Mouse (Mus musculus) stomach, embryonic 16.5 days (tissue): ENCODE results near the gene Haus7. TPM values are rescaled to one million over a fixed set of nuclear protein-coding genes. Genes with fewer than 3 reads are reported as not detected.
A peak's percentile ranks its signal among the peaks of the same experiment; 100 is the strongest.

ENCODE experiments used
- ATAC-seq: fragments of 200-750 bp; cut with Nextera tagmentation; 2 replicates; pipeline ENCODE4 v1.8.0; 2017; ENCODE audit warnings: moderate number of reproducible peaks, moderate TSS enrichment; ENCODE audit not compliant: insufficient read depth, low FRiP score
- H3K27ac ChIP-seq: fragments of 300-500 bp; sonication (generic); 2 replicates; pipeline ENCODE4 v1.5.1; 2014; ENCODE audit warnings: low read length
- H3K27me3 ChIP-seq: fragments of 300-500 bp; sonication (generic); 2 replicates; pipeline ENCODE4 v1.6.1; 2014; ENCODE audit warnings: low read length, control low read depth, mixed read lengths; ENCODE audit not compliant: control insufficient read depth, insufficient read depth
- H3K36me3 ChIP-seq: fragments of 300-500 bp; sonication (generic); 2 replicates; pipeline ENCODE4 v1.6.1; 2014; ENCODE audit warnings: low read length; ENCODE audit not compliant: control insufficient read depth, insufficient read depth
- H3K4me1 ChIP-seq: fragments of 300-500 bp; sonication (generic); 2 replicates; pipeline ENCODE4 v1.6.1; 2014; ENCODE audit warnings: low read length, control low read depth, mixed read lengths; ENCODE audit not compliant: control insufficient read depth, insufficient read depth
- H3K4me2 ChIP-seq: fragments of 300-500 bp; sonication (generic); 2 replicates; pipeline ENCODE4 v1.6.1; 2014; ENCODE audit warnings: low read depth, low read length, mixed read lengths
- H3K4me3 ChIP-seq: fragments of 300-500 bp; sonication (generic); replicated peaks from 2 replicates; pipeline ENCODE4 v1.5.1; 2014; ENCODE audit warnings: mild to moderate bottlenecking, low read length
- H3K9ac ChIP-seq: fragments of 300-500 bp; sonication (generic); 2 replicates; pipeline ENCODE4 v1.6.1; 2014; ENCODE audit warnings: low read length
- H3K9me3 ChIP-seq: fragments of 300-500 bp; sonication (generic); replicated peaks from 2 replicates; pipeline ENCODE4 v1.6.1; 2016; ENCODE audit warnings: low read length, control low read depth; ENCODE audit not compliant: control insufficient read depth
- WGBS: fragments of 180-500 bp; shearing (Covaris S2); extraction: QIAGEN DNeasy Blood & Tissue Kit; methylation state at CpG from one replicate; pipeline ENCODE4 v1.1.7; 2014; 5-methylcytosine and 5-hydroxymethylcytosine counted together
- polyA plus RNA-seq: library from polyadenylated mRNA; unstranded; fragments of >200 nt; fragmentation: Nextera tagmentation; extraction: Ambion mirVana; gene quantifications from 2 replicates; pipeline ENCODE4 v1.2.1, GENCODE M21; 2015

The Haus7 gene
- polyA plus RNA-seq, 1 experiment from 2014 or later: 49.6 TPM

GRCm38 (mm10) chrX:73474340-73475165, 15.7 kb upstream of the Haus7 start:
- 43% methylated on average over 12 of the region's 12 CpGs for WGBS
- Histone ChIP-seq H3K4me1 (peaks cover 15% of the 10 kb centered on the region; the same call in 1 of the 2 replicates), H3K27ac (peak overlapping the region; percentile 82), H3K4me2 (no peak overlapping the region), H3K9ac (no peak overlapping the region), H3K4me3 (no peak overlapping the region), H3K36me3 (no peaks in the 10 kb centered on the region), H3K27me3 (0 out of 2 replicates have a peak, but pooled peaks cover 7% of the 10 kb centered on the region), H3K9me3 (no peaks in the 10 kb centered on the region)
- ATAC-seq: peak; percentile 70; the same call in 1 of the 2 replicates

GRCm38 (mm10) chrX:73471764-73472163, 12.9 kb upstream of the Haus7 start:
- H3K4me1 ChIP-seq: peaks cover 15% of the 10 kb centered on the region
- H3K27ac ChIP-seq: no peak overlapping the region
- WGBS: 86% methylated on average over 3 of the region's 3 CpGs
- H3K9me3 ChIP-seq: no peaks in the 10 kb centered on the region
- H3K9ac ChIP-seq: no peak overlapping the region
- 0 out of 2 replicates have a peak, but pooled peaks cover 7% of the 10 kb centered on the region for H3K27me3 ChIP-seq
- H3K4me2 ChIP-seq: no peak overlapping the region
- H3K4me3 ChIP-seq: no peak overlapping the region
- H3K36me3 ChIP-seq: no peaks in the 10 kb centered on the region
- no peak for ATAC-seq

- Histone ChIP-seq H3K9me3 (no peaks in the 10 kb centered on the region), H3K27me3 (0 out of 2 replicates have a peak, but pooled peaks cover 7% of the 10 kb centered on the region), H3K36me3 (no peaks in the 10 kb centered on the region), H3K4me1 (no peaks in the 10 kb centered on the region; the same call in 1 of the 2 replicates), H3K9ac (no peak overlapping the region), H3K4me3 (no peak overlapping the region), H3K4me2 (no peak overlapping the region), H3K27ac (no peak overlapping the region; the same call in 1 of the 2 replicates)
- ATAC-seq: no peak
- WGBS: 60% methylated on average over 1 of the region's 1 CpGs
Observed at GRCm38 (mm10) chrX:73468752-73469151, 9.9 kb upstream of the Haus7 start.

GRCm38 (mm10) chrX:73468330-73468729, 9.5 kb upstream of the Haus7 start:
- Histone ChIP-seq H3K27me3 (0 out of 2 replicates have a peak, but pooled peaks cover 7% of the 10 kb centered on the region), H3K4me3 (no peak overlapping the region), H3K9me3 (no peaks in the 10 kb centered on the region), H3K27ac (peak overlapping the region; percentile 93), H3K36me3 (no peaks in the 10 kb centered on the region), H3K9ac (no peak overlapping the region), H3K4me2 (no peak overlapping the region), H3K4me1 (no peaks in the 10 kb centered on the region; the same call in 1 of the 2 replicates)
- ATAC-seq: peak; percentile 42; the same call in 1 of the 2 replicates
- 65% methylated on average over 3 of the region's 3 CpGs for WGBS

- Histone ChIP-seq H3K27me3 (0 out of 2 replicates have a peak, but pooled peaks cover 7% of the 10 kb centered on the region), H3K27ac (peak overlapping the region; percentile 93), H3K9ac (no peak overlapping the region), H3K36me3 (no peaks in the 10 kb centered on the region), H3K4me1 (no peaks in the 10 kb centered on the region; the same call in 1 of the 2 replicates), H3K9me3 (no peaks in the 10 kb centered on the region), H3K4me2 (no peak overlapping the region), H3K4me3 (no peak overlapping the region)
- ATAC-seq: peak; percentile 65; the same call in 1 of the 2 replicates
- 36% methylated on average over 5 of the region's 5 CpGs for WGBS
Observed at GRCm38 (mm10) chrX:73467446-73468241, 8.8 kb upstream of the Haus7 start.

GRCm38 (mm10) chrX:73465483-73466186, 6.8 kb upstream of the Haus7 start:
- no peaks in the 10 kb centered on the region for H3K36me3 ChIP-seq
- no peak overlapping the region for H3K4me3 ChIP-seq
- H3K4me1 ChIP-seq: no peaks in the 10 kb centered on the region; the same call in 1 of the 2 replicates
- no peak overlapping the region for H3K9ac ChIP-seq
- ATAC-seq: peak; percentile 68; the same call in 1 of the 2 replicates
- peak overlapping the region; percentile 37 for H3K27ac ChIP-seq
- 61% methylated on average over 9 of the region's 9 CpGs for WGBS
- no peaks in the 10 kb centered on the region for H3K27me3 ChIP-seq
- H3K4me2 ChIP-seq: no peak overlapping the region
- no peaks in the 10 kb centered on the region for H3K9me3 ChIP-seq

GRCm38 (mm10) chrX:73460792-73461191, 1.9 kb upstream of the Haus7 start:
- WGBS: 67% methylated on average over 4 of the region's 4 CpGs
- H3K9ac ChIP-seq: no peak overlapping the region
- H3K27me3 ChIP-seq: no peaks in the 10 kb centered on the region
- H3K9me3 ChIP-seq: no peaks in the 10 kb centered on the region
- no peaks in the 10 kb centered on the region for H3K36me3 ChIP-seq
- H3K4me3 ChIP-seq: no peak overlapping the region
- no peak overlapping the region for H3K4me2 ChIP-seq
- no peak overlapping the region for H3K27ac ChIP-seq
- no peak for ATAC-seq
- 0 out of 2 replicates have a peak, but pooled peaks cover 5% of the 10 kb centered on the region for H3K4me1 ChIP-seq

- no peak overlapping the region for H3K27ac ChIP-seq
- H3K4me1 ChIP-seq: no peaks in the 10 kb centered on the region
- no peak for ATAC-seq
- no peaks in the 10 kb centered on the region for H3K9me3 ChIP-seq
- H3K27me3 ChIP-seq: no peaks in the 10 kb centered on the region; the same call in 1 of the 2 replicates
- H3K9ac ChIP-seq: no peak overlapping the region
- H3K4me3 ChIP-seq: no peak overlapping the region
- WGBS: 20% methylated on average over 2 of the region's 2 CpGs
- H3K36me3 ChIP-seq: no peaks in the 10 kb centered on the region
- H3K4me2 ChIP-seq: no peak overlapping the region
Observed at GRCm38 (mm10) chrX:73451949-73452348, 6.9 kb downstream of the Haus7 start.
